Mouse (Mus musculus) ES-CJ7 (cell line): ENCODE measurements around the gene Tmem214.

Source experiments
- DNase-seq: peaks from one replicate; pipeline ENCODE4 v3.0.0; 2011; ENCODE audit warnings: low read depth, low spot score

Gene Tmem214

DNA sequence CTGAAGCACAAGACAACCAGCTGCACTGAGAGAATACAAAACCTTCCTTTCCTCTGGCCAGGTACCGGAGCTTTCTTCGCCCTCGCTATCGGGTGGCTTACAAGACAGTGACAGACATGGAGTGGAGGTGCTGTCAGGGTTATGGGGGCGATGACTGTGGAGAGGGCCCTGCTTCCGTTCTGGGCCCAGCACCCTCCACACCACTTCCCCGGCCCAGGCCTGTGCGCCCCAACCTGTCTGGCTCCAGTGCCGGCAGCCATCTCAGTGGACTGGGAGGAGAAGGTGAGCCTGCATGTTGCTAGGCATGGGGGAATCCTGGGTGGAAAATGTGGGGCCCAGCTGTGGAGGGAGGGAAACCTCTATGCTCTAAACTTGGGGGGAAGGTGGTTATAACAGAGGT, 47.6 kb downstream of the Tmem214 start:
- DNase-seq, result no peak

DNA sequence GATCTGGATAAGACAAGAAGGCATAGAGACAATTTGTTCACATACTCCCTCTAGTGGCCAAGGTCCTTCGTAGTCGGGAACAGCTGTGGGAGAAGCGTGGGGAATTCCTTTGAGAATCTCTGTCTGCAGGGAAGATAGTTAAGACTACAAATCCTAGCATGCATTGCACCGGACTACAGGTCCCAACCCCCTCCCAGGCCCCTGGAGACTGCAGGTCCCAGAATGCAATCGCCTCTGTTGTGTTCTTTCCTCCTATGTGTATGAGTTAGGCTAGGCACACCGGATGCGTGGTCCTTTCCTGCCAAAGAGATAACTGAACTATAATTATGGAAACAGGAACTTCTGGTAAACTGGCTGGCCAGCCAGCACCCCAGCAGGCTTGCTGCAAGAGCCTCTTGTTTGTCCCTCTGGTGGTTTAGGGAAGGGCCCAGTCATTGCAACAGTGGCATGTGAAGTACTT, 48.2 kb downstream of the Tmem214 start:
- DNase-seq, result peak; percentile 98

- no peak for DNase-seq
These were observed 49.0 kb downstream of the Tmem214 start for GRCm38 (mm10) chr5:30916841-30917240.

DNA sequence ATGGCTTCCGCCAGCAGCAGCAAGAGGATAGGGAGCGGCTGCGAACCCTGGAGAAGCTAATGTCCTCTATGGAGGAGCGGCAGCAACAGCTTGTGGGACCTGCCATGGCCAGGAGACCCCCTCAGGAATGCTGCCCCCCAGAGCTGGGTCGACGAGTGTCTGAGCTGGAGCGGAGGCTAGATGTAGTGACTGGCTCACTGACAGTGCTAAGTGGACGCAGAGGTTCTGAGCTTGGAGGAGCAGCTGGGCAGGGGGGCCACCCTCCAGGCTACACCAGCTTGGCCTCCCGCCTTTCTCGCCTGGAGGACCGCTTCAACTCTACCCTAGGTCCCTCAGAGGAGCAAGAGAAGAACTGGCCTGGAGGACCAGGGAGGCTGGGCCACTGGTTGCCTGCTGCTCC, 49.5 kb downstream of the Tmem214 start:
- no peak for DNase-seq

- no peak for DNase-seq
These were observed 50.3 kb downstream of the Tmem214 start for GRCm38 (mm10) chr5:30917891-30918670.

DNA sequence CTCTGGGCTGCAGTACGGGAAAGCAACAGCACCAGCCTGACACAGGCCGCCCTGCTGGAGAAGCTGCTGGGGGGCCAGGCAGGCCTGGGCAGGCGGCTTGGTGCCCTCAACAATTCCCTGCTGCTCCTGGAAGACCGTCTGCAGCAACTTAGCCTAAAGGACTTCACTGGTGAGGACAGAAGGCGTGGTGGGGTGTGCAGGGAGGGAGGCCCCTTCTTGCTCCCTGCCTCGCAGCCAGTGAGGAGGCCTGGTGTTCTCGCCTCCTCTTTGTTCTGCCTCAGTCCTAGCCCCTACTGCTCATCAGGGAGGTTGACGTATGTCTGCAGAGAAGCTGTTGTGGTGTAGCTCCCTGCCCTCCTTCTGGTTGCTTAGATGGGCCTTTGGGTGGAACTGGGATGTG, 50.9 kb downstream of the Tmem214 start:
- no peak for DNase-seq

GRCm38 (mm10) chr5:30919831-30920614, 52.2 kb downstream of the Tmem214 start:
- DNase-seq, result peak; percentile 66

DNA sequence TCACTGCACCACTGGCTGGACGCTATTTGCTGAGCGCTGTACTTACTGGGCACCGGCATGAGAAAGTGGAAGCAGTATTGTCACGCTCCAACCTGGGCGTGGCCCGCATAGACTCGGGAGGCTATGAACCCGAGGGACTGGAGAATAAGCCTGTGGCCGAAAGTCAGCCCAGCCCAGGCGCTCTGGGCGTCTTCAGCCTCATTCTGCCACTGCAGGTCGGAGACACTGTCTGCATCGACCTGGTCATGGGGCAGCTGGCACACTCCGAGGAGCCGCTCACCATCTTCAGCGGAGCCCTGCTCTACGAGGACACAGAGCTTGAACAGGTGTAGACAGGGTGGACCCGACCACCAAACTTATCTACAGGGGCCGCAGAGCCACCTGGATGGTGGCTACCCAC, 52.8 kb downstream of the Tmem214 start:
- DNase-seq, result no peak

- peak; percentile 88 for DNase-seq
These were observed 53.6 kb downstream of the Tmem214 start, which contains the start of gene Khk for GRCm38 (mm10) chr5:30921256-30922033. Gene Khk (plus strand): TSS chr5:30921431.

DNA sequence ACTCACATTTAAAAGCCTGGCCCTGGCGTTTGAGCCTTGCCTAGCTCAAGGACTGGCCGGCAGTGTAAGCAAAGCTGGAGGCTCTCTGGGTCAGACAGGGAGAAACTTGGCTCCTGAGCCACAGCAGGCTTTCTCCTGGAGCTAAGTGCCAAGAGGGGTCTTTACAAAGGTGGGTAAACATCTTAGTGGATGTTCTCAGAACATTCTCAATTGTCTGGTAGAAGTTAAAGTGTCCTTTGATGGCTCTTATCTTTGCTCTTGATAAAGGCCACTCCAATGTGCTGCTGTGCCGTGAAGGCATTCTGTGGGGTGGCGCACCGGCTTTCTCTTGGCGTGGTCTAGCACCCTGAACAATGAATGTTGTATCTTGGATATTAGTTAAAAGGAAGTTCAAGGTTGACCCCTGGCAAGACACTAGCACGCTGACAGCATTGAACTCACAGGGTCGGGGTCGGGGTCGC, 54.8 kb downstream of the Tmem214 start:
- no peak for DNase-seq

- DNase-seq, result no peak
These were observed 55.3 kb downstream of the Tmem214 start for GRCm38 (mm10) chr5:30923119-30923518.

DNA sequence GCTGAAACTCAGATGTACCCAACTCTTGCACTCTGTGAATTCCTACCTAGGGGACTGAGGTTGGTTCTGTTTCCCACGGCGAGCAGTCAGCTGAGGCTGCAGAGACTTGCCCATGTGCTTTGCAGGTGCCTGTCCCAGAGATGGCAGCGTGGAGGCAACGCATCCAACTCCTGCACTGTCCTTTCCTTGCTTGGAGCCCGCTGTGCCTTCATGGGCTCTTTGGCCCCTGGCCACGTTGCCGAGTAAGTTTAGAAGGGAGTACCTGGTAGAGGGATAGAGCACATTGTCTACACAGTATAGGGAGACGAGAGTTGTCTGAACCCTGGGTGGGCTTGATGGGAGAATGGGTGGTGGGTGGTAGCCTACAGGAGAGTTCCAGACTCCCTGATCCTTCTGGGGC, 56.8 kb downstream of the Tmem214 start:
- no peak for DNase-seq

- DNase-seq, result no peak
These were observed 57.4 kb downstream of the Tmem214 start for GRCm38 (mm10) chr5:30925217-30925616.

DNA sequence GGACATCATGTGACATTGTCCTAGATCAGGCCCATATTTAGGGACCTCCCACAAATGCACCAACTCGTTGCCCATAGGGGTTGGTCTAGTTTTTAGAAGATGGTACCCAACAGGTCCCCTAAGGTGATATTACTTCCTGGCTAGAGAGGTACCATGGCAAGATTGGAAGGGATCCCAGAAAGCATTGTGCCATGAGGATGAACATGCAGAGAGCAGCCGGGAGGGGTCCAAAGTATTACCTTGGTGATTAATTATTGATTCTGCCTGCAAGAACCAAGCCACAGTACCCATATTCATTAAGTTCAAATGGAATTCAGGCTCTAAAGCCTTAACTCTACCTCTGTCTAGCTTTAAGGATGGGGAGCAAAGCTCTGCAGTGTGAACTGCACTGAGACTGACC, 58.3 kb downstream of the Tmem214 start:
- no peak for DNase-seq

GRCm38 (mm10) chr5:30927945-30928529, 60.2 kb downstream of the Tmem214 start:
- peak; percentile 56 for DNase-seq
